Mouse (Mus musculus): Measurements from ENCODE around the gene Krtcap3. TPM values are rescaled to one million over a fixed set of nuclear protein-coding genes. Genes with fewer than 3 reads are reported as not detected.

Krtcap3 gene
- polyA plus RNA-seq, 1 experiment, result 205 TPM

GRCm38 (mm10) chr5:31226641-31227040 is 24.9 kb upstream of the Krtcap3 start:
- H3K36me3 ChIP-seq (ENCODE audit: control insufficient read depth, insufficient read depth, low read length), result no peaks in the 10 kb centered on the region
- no peaks in the 10 kb centered on the region for H3K4me1 ChIP-seq (ENCODE audit: control insufficient read depth, insufficient read depth, insufficient read length, low read length)
- TF ChIP-seq CTCF (IDR thresholded peaks at IDR 0.05; ENCODE audit: extremely low read depth, insufficient read length, insufficient replicate concordance, low read depth, low read length) (no peak), POLR2A (IDR thresholded peaks at IDR 0.05; ENCODE audit: low read depth, low read length) (no peak)
- no peak overlapping the region for H3K27ac ChIP-seq (ENCODE audit: insufficient read depth, low read depth, low read length)
- WGBS, result 62% methylated on average over 1 of the region's 1 CpGs
- no peak overlapping the region for H3K4me3 ChIP-seq (ENCODE audit: low read depth, low read length)
- H3K27me3 ChIP-seq (ENCODE audit: control insufficient read depth, insufficient read depth, low read length), result no peaks in the 10 kb centered on the region

GRCm38 (mm10) chr5:31240637-31241521 is 10.6 kb upstream of the Krtcap3 start, which contains the start of the genes Nrbp1 and Gm9970:
Nrbp1 (plus strand) TSS chr5:31240864.
Gm9970 (minus strand) TSS chr5:31241232.
- Histone ChIP-seq H3K4me1 (ENCODE audit: control insufficient read depth, insufficient read depth, insufficient read length, low read length) (no peaks in the 10 kb centered on the region), H3K27ac (ENCODE audit: insufficient read depth, low read depth, low read length) (peak within 1 kb of the TSS; percentile 90), H3K36me3 (ENCODE audit: control insufficient read depth, insufficient read depth, low read length) (peaks cover 18% of the 10 kb centered on the region), H3K4me3 (ENCODE audit: low read depth, low read length) (peak within 1 kb of the TSS; percentile 80), H3K27me3 (ENCODE audit: control insufficient read depth, insufficient read depth, low read length) (no peaks in the 10 kb centered on the region)
- WGBS, result under 1% methylated on average over 96 of the region's 103 CpGs
- TF ChIP-seq POLR2A (IDR thresholded peaks at IDR 0.05; ENCODE audit: low read depth, low read length), result peak; percentile 95
- TF ChIP-seq CTCF (IDR thresholded peaks at IDR 0.05; ENCODE audit: extremely low read depth, insufficient read length, insufficient replicate concordance, low read depth, low read length), result no peak

- H3K27me3 ChIP-seq (ENCODE audit: control insufficient read depth, insufficient read depth, low read length), result no peaks in the 10 kb centered on the region
- peak overlapping the region; percentile 71 for H3K4me3 ChIP-seq (ENCODE audit: low read depth, low read length)
- WGBS, result under 1% methylated on average over 13 of the region's 13 CpGs
- H3K4me1 ChIP-seq (ENCODE audit: control insufficient read depth, insufficient read depth, insufficient read length, low read length), result no peaks in the 10 kb centered on the region
- peak overlapping the region; percentile 34 for H3K27ac ChIP-seq (ENCODE audit: insufficient read depth, low read depth, low read length)
- TF ChIP-seq CTCF (IDR thresholded peaks at IDR 0.05; ENCODE audit: extremely low read depth, insufficient read length, insufficient replicate concordance, low read depth, low read length) (no peak), POLR2A (IDR thresholded peaks at IDR 0.05; ENCODE audit: low read depth, low read length) (no peak)
- H3K36me3 ChIP-seq (ENCODE audit: control insufficient read depth, insufficient read depth, low read length), result peaks cover 25% of the 10 kb centered on the region
These were observed 9.9 kb upstream of the Krtcap3 start for GRCm38 (mm10) chr5:31241522-31242034.

GRCm38 (mm10) chr5:31242191-31242590 is 9.3 kb upstream of the Krtcap3 start:
- TF ChIP-seq CTCF (IDR thresholded peaks at IDR 0.05; ENCODE audit: extremely low read depth, insufficient read length, insufficient replicate concordance, low read depth, low read length) (no peak), POLR2A (IDR thresholded peaks at IDR 0.05; ENCODE audit: low read depth, low read length) (no peak)
- H3K27me3 ChIP-seq (ENCODE audit: control insufficient read depth, insufficient read depth, low read length), result no peaks in the 10 kb centered on the region
- H3K4me3 ChIP-seq (ENCODE audit: low read depth, low read length), result no peak overlapping the region
- no peak overlapping the region for H3K27ac ChIP-seq (ENCODE audit: insufficient read depth, low read depth, low read length)
- H3K4me1 ChIP-seq (ENCODE audit: control insufficient read depth, insufficient read depth, insufficient read length, low read length), result no peaks in the 10 kb centered on the region
- peaks cover 30% of the 10 kb centered on the region for H3K36me3 ChIP-seq (ENCODE audit: control insufficient read depth, insufficient read depth, low read length)
- 11% methylated on average over 10 of the region's 10 CpGs for WGBS

GRCm38 (mm10) chr5:31250716-31251115 is 775 bp upstream of the Krtcap3 start:
- 82% methylated on average over 4 of the region's 4 CpGs for WGBS

GRCm38 (mm10) chr5:31252151-31252550 is 660 bp downstream of the Krtcap3 start:
- 24% methylated on average over 10 of the region's 10 CpGs for WGBS
- Histone ChIP-seq H3K4me1 (ENCODE audit: control insufficient read depth, insufficient read depth, insufficient read length, low read length) (peaks cover 14% of the 10 kb centered on the region), H3K4me3 (ENCODE audit: low read depth, low read length) (peak overlapping the region; percentile 82), H3K36me3 (ENCODE audit: control insufficient read depth, insufficient read depth, low read length) (peaks cover 47% of the 10 kb centered on the region), H3K27ac (ENCODE audit: insufficient read depth, low read depth, low read length) (peak overlapping the region; percentile 80), H3K27me3 (ENCODE audit: control insufficient read depth, insufficient read depth, low read length) (no peaks in the 10 kb centered on the region)
- no peak for TF ChIP-seq POLR2A (IDR thresholded peaks at IDR 0.05; ENCODE audit: low read depth, low read length)
- TF ChIP-seq CTCF (IDR thresholded peaks at IDR 0.05; ENCODE audit: extremely low read depth, insufficient read length, insufficient replicate concordance, low read depth, low read length), result no peak

More at GRCm38 (mm10) chr5:31250716-31251115, 775 bp upstream of the Krtcap3 start:
- no peak overlapping the region for H3K27ac ChIP-seq (ENCODE audit: insufficient read depth, low read depth, low read length)
- H3K27me3 ChIP-seq (ENCODE audit: control insufficient read depth, insufficient read depth, low read length), result no peaks in the 10 kb centered on the region
- peaks cover 14% of the 10 kb centered on the region for H3K4me1 ChIP-seq (ENCODE audit: control insufficient read depth, insufficient read depth, insufficient read length, low read length)
- TF ChIP-seq POLR2A (IDR thresholded peaks at IDR 0.05; ENCODE audit: low read depth, low read length) (no peak), CTCF (IDR thresholded peaks at IDR 0.05; ENCODE audit: extremely low read depth, insufficient read length, insufficient replicate concordance, low read depth, low read length) (no peak)
- H3K4me3 ChIP-seq (ENCODE audit: low read depth, low read length), result no peak overlapping the region
- peaks cover 56% of the 10 kb centered on the region for H3K36me3 ChIP-seq (ENCODE audit: control insufficient read depth, insufficient read depth, low read length)
